Mouse (Mus musculus): ENCODE data around the gene Ptprg. TPM values are rescaled to one million over a fixed set of nuclear protein-coding genes. Genes with fewer than 3 reads are reported as not detected.
A peak's percentile ranks its signal among the peaks of the same experiment; 100 is the strongest.

Gene Ptprg
- total and polyA plus RNA-seq, 2 experiments from 2014 or later: 28.5 to 88.7 TPM

GRCm38 (mm10) chr14:11983031-11983430, 429.7 kb downstream of the Ptprg start:
- TF ChIP-seq CTCF (IDR thresholded peaks at IDR 0.05; ENCODE audit: low read depth): no peak
- no peaks in the 10 kb centered on the region for H3K36me3 ChIP-seq (ENCODE audit: insufficient read depth)
- H3K4me1 ChIP-seq (ENCODE audit: insufficient read depth): no peaks in the 10 kb centered on the region
- no peak overlapping the region for H3K9ac ChIP-seq
- H3K4me3 ChIP-seq (ENCODE audit: low read depth, low read length): no peak overlapping the region
- 50% methylated on average over 9 of the region's 9 CpGs for WGBS
- H3K27ac ChIP-seq (ENCODE audit: low read depth, low read length): no peak overlapping the region
- ATAC-seq: peak; percentile 78
- DNase-seq: no peak
- H3K9me3 ChIP-seq (ENCODE audit: low read length): no peaks in the 10 kb centered on the region
- no peaks in the 10 kb centered on the region for H3K27me3 ChIP-seq (ENCODE audit: insufficient read depth, low read length)
- no peak overlapping the region for H3K4me2 ChIP-seq (ENCODE audit: low read depth)

- no peaks in the 10 kb centered on the region for H3K9me3 ChIP-seq (ENCODE audit: low read length)
- H3K27me3 ChIP-seq (ENCODE audit: insufficient read depth, low read length): no peaks in the 10 kb centered on the region
- no peak for TF ChIP-seq CTCF (IDR thresholded peaks at IDR 0.05; ENCODE audit: low read depth)
- H3K4me1 ChIP-seq (ENCODE audit: insufficient read depth): no peaks in the 10 kb centered on the region
- H3K36me3 ChIP-seq (ENCODE audit: insufficient read depth): no peaks in the 10 kb centered on the region
- DNase-seq: no peak
- H3K4me2 ChIP-seq (ENCODE audit: low read depth): no peak overlapping the region
- H3K27ac ChIP-seq (ENCODE audit: low read depth, low read length): no peak overlapping the region
- no peak overlapping the region for H3K4me3 ChIP-seq (ENCODE audit: low read depth, low read length)
- ATAC-seq: no peak
- WGBS: 84% methylated on average over 3 of the region's 3 CpGs
- no peak overlapping the region for H3K9ac ChIP-seq
Observed at GRCm38 (mm10) chr14:11984086-11984485, 430.8 kb downstream of the Ptprg start.

DNA sequence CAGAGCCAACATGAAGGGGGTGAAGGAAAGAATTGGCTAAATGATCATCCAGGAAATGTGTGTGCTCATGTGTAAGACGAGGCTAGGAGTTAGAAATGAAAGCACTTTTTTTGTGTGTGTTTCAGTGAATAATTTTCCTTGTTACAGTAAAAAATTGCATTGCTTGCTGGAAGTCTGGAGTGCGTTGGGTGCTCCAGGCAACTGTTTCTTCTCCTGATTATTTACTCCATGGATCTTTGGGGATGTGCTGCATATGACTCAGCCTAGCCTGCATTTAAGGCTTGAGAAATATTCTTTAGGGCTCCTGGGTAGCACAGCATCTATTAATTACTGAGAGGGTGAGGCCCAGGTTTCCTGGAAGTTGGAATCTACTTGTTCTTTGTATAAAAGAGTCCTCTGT, 435.6 kb downstream of the Ptprg start:
- TF ChIP-seq CTCF (IDR thresholded peaks at IDR 0.05; ENCODE audit: low read depth): no peak
- no peak for ATAC-seq
- H3K36me3 ChIP-seq (ENCODE audit: insufficient read depth): no peaks in the 10 kb centered on the region
- no peak for DNase-seq
- no peaks in the 10 kb centered on the region for H3K9me3 ChIP-seq (ENCODE audit: low read length)
- no peak overlapping the region for H3K27ac ChIP-seq (ENCODE audit: low read depth, low read length)
- H3K4me2 ChIP-seq (ENCODE audit: low read depth): no peak overlapping the region
- no peak overlapping the region for H3K4me3 ChIP-seq (ENCODE audit: low read depth, low read length)
- H3K27me3 ChIP-seq (ENCODE audit: insufficient read depth, low read length): no peaks in the 10 kb centered on the region
- 49% methylated on average over 2 of the region's 2 CpGs for WGBS
- no peak overlapping the region for H3K9ac ChIP-seq
- H3K4me1 ChIP-seq (ENCODE audit: insufficient read depth): no peaks in the 10 kb centered on the region

DNA sequence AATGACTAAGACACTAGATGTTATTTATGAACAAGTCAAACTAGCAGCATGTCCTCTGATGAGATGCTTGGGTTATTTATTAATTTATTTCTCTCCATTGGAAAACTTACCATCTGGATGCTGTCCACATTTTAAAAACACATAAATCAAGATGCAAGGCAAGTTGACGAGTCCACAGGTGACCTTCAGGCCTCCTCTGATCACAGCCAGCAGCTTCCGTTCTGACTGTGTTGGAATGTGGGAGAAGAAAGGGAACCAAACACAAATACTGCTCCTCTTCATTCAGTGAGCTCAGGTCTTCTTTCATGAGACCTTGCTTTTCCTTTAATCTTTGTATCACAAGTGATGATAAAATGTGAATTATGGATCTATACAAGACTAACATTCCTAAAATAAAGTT, 437.8 kb downstream of the Ptprg start:
- Histone ChIP-seq H3K36me3 (ENCODE audit: insufficient read depth) (no peaks in the 10 kb centered on the region), H3K4me2 (ENCODE audit: low read depth) (no peak overlapping the region), H3K4me1 (ENCODE audit: insufficient read depth) (no peaks in the 10 kb centered on the region), H3K9me3 (ENCODE audit: low read length) (no peaks in the 10 kb centered on the region), H3K27ac (ENCODE audit: low read depth, low read length) (no peak overlapping the region), H3K4me3 (ENCODE audit: low read depth, low read length) (no peak overlapping the region), H3K27me3 (ENCODE audit: insufficient read depth, low read length) (no peaks in the 10 kb centered on the region), H3K9ac (no peak overlapping the region)
- no peak for ATAC-seq
- no peak for TF ChIP-seq CTCF (IDR thresholded peaks at IDR 0.05; ENCODE audit: low read depth)
- no peak for DNase-seq
- 92% methylated on average over 2 of the region's 2 CpGs for WGBS

DNA sequence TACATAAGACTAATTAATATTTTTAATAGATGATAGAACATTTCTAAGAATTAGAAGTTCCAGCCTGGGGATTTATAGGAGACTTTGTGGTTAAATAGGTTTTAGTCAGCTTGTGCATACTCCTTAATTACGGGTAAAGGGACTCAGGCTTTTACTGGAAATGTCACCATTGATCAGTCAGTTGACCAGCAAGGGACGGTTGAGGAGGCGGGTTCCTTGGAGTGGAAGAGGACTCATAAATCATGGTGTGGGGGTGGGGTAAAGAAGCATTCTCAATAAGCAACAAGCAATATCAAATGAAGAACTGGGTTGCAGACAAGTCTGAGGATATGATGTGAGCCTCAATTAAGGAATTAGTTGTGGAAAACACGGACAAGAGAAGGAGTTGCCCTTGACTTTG, 438.8 kb downstream of the Ptprg start:
- DNase-seq (no peak), ATAC-seq (no peak)
- no peaks in the 10 kb centered on the region for H3K36me3 ChIP-seq (ENCODE audit: insufficient read depth)
- H3K4me3 ChIP-seq (ENCODE audit: low read depth, low read length): no peak overlapping the region
- H3K9ac ChIP-seq: no peak overlapping the region
- H3K4me2 ChIP-seq (ENCODE audit: low read depth): no peak overlapping the region
- WGBS: 88% methylated on average over 4 of the region's 4 CpGs
- H3K27ac ChIP-seq (ENCODE audit: low read depth, low read length): no peak overlapping the region
- no peaks in the 10 kb centered on the region for H3K27me3 ChIP-seq (ENCODE audit: insufficient read depth, low read length)
- H3K4me1 ChIP-seq (ENCODE audit: insufficient read depth): no peaks in the 10 kb centered on the region
- H3K9me3 ChIP-seq (ENCODE audit: low read length): no peaks in the 10 kb centered on the region
- TF ChIP-seq CTCF (IDR thresholded peaks at IDR 0.05; ENCODE audit: low read depth): no peak

DNA sequence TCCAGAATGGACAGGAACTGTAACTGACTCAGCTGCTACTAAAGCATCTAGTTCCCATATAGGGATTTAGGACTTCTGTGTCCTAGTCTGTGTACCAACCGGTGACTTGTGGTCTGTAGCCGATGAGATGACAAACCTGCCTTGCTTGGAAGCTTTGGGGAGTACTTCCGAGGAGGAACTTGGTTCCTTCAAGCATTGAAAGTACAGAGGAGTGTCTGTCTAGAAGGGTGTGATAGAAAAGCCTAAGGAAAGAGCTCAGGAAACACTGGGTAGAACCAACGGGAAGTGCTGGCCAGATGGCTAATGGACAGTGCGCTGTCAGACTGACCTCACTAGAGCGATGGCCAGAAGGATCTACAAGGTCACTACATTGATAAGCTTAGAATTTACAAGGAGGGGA, 439.2 kb downstream of the Ptprg start:
- WGBS: 97% methylated on average over 6 of the region's 6 CpGs
- H3K4me3 ChIP-seq (ENCODE audit: low read depth, low read length): no peak overlapping the region
- no peak overlapping the region for H3K4me2 ChIP-seq (ENCODE audit: low read depth)
- TF ChIP-seq CTCF (IDR thresholded peaks at IDR 0.05; ENCODE audit: low read depth): no peak
- no peak overlapping the region for H3K9ac ChIP-seq
- no peaks in the 10 kb centered on the region for H3K27me3 ChIP-seq (ENCODE audit: insufficient read depth, low read length)
- H3K4me1 ChIP-seq (ENCODE audit: insufficient read depth): no peaks in the 10 kb centered on the region
- no peaks in the 10 kb centered on the region for H3K9me3 ChIP-seq (ENCODE audit: low read length)
- no peak for DNase-seq
- no peaks in the 10 kb centered on the region for H3K36me3 ChIP-seq (ENCODE audit: insufficient read depth)
- H3K27ac ChIP-seq (ENCODE audit: low read depth, low read length): no peak overlapping the region
- ATAC-seq: no peak

- Histone ChIP-seq H3K4me2 (ENCODE audit: low read depth) (no peak overlapping the region), H3K4me3 (ENCODE audit: low read depth, low read length) (no peak overlapping the region), H3K9me3 (ENCODE audit: low read length) (no peaks in the 10 kb centered on the region), H3K27ac (ENCODE audit: low read depth, low read length) (no peak overlapping the region), H3K9ac (no peak overlapping the region), H3K27me3 (ENCODE audit: insufficient read depth, low read length) (no peaks in the 10 kb centered on the region), H3K4me1 (ENCODE audit: insufficient read depth) (no peaks in the 10 kb centered on the region), H3K36me3 (ENCODE audit: insufficient read depth) (no peaks in the 10 kb centered on the region)
- no peak for ATAC-seq
- TF ChIP-seq CTCF (IDR thresholded peaks at IDR 0.05; ENCODE audit: low read depth): no peak
- 82% methylated on average over 6 of the region's 6 CpGs for WGBS
- no peak for DNase-seq
Observed at GRCm38 (mm10) chr14:11997555-11997954, 444.2 kb downstream of the Ptprg start.

- no peak for ATAC-seq
- H3K4me3 ChIP-seq (ENCODE audit: low read depth, low read length): no peak overlapping the region
- no peaks in the 10 kb centered on the region for H3K4me1 ChIP-seq (ENCODE audit: insufficient read depth)
- no peaks in the 10 kb centered on the region for H3K27me3 ChIP-seq (ENCODE audit: insufficient read depth, low read length)
- no peak for TF ChIP-seq CTCF (IDR thresholded peaks at IDR 0.05; ENCODE audit: low read depth)
- no peak overlapping the region for H3K27ac ChIP-seq (ENCODE audit: low read depth, low read length)
- H3K9me3 ChIP-seq (ENCODE audit: low read length): no peaks in the 10 kb centered on the region
- no peak for DNase-seq
- WGBS: 88% methylated on average over 4 of the region's 4 CpGs
- no peak overlapping the region for H3K4me2 ChIP-seq (ENCODE audit: low read depth)
- no peak overlapping the region for H3K9ac ChIP-seq
- H3K36me3 ChIP-seq (ENCODE audit: insufficient read depth): no peaks in the 10 kb centered on the region
Observed at GRCm38 (mm10) chr14:11998464-11998863, 445.1 kb downstream of the Ptprg start.
